Mouse (Mus musculus): Measurements from ENCODE around the gene Epb41l3.

DNA sequence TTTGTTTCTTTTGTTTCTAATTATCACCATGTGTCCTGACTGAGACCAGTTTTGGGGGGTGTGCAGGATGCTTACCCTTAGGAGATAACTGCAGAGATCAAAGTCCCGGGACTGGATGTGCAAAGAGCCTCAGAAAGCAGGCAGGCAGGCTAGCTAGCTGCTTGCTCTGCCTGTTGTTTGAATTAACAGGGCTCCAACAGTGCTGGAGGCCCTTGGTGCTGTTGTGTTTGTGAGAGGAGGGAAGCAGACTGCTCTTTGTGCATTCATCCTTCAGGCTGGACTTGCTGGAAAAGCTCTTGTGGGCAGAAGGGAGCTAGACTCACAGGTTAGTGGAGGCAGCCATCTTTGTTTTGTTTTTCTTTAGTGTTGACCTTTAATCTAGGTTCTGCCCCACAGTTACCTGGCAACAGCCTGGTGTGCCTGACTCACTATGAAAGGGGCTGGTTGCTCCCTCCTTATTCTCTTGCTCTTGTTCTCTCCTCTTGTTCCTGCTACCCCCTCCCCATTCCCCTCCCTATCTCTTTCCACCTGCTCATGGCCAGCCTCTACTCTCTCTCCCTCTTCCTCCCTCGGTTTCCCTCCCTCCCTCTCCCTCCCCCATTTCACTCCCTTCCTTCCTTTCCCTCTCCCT, 117.5 kb downstream of the Epb41l3 start:
- TF ChIP-seq GATA1 (IDR thresholded peaks at IDR 0.05; ENCODE audit: low read length) (no peak), TAL1 (IDR thresholded peaks at IDR 0.05; ENCODE audit: low read length) (no peak)
